13 mouse cellular contexts compared by ENCODE assay signal in genomic region chr9:35467264-35467817, GRCm38 (mm10). TPM values are rescaled to one million over a fixed set of nuclear protein-coding genes. Genes with fewer than 3 reads are reported as not detected.
DNase-seq lines count a peak whose midpoint lies in the region; ATAC-seq and TF ChIP-seq lines count a peak whose summit lies in the region.
"Had no signal": no experiment of that assay in that cellular context is flagged by ENCODE, and none has a peak within 500 bp of the region (broad histone marks: within the 10 kb centered on the region; RNA-seq: fewer than 3 reads in every experiment).

No protein-coding gene starts in this region.

- no peak overlapping the region for H3K4me3 ChIP-seq in lung, adult 2 months (replicated peaks; ENCODE audit: extremely low read depth, low read depth, low read length)
- H3K4me3 ChIP-seq: hindbrain, embryonic 15.5 days had no signal

- TF ChIP-seq POLR2A in lung, adult 2 months (IDR thresholded peaks at IDR 0.05; ENCODE audit: borderline replicate concordance, extremely low read depth, low read depth, low read length): no peak

- H3K4me1 ChIP-seq in lung, adult 2 months (ENCODE audit: control insufficient read depth, insufficient read depth, low read length): no peaks in the 10 kb centered on the region

- DNase-seq in adrenal gland, adult 2 months: peak; percentile 13
- no peak for DNase-seq in adrenal gland, adult 18-20 months (ENCODE audit: low spot score in 2 of 2)
- DNase-seq in urinary bladder, adult 18-20 months (ENCODE audit: low spot score in 2 of 2): peak; percentile 40 to 63
- no peak for DNase-seq in urinary bladder, postnatal 10 days (ENCODE audit: low spot score)
- peak; percentile 13 for DNase-seq in lung, adult 2 months
- peak; percentile 68 for DNase-seq in yolk sac, embryonic 10.5 days (ENCODE audit: low spot score)
- no peak for DNase-seq in T-cell, adult 2 months (ENCODE audit: low spot score)
- DNase-seq: liver, postnatal 0 days had no signal

- ATAC-seq in CD4-positive, CD25-positive, alpha-beta regulatory T cell, adult 4 months: no peak
- ATAC-seq: liver, postnatal 0 days had no signal

- no peak for TF ChIP-seq CTCF in lung, adult 2 months (IDR thresholded peaks at IDR 0.05; ENCODE audit: insufficient read depth, low read length)

- WGBS in lung, adult 2 months: 38% methylated on average over 8 of the region's 8 CpGs

RNA-seq across cellular contexts. Expression of gene Cdon, which starts 46.4 kb away (rescaled TPM):
- total RNA-seq in adrenal gland, adult 2 months (2021): 10 to 100 TPM; 11.8 to 19.4 TPM
- polyA plus RNA-seq in adrenal gland, adult 2 months (2012; rRNA removed): 1.8 and 1.9 TPM in 2 replicates
- total RNA-seq in adrenal gland, adult 18-20 months (2021): 10 to 100 TPM in 1 of 2 experiments, 1 to 10 TPM in 1; 7.7 to 12.2 TPM
- polyA plus RNA-seq in lung, adult 2 months (2012; rRNA removed): 5.4 and 7.1 TPM in 2 replicates
- polyA plus RNA-seq in CD4-positive, CD25-positive, alpha-beta regulatory T cell, adult 4 months (2017; shearing (Covaris generic)): 1 to 10 TPM; 2.7 to 4.1 TPM

RNA-seq across cellular contexts. Expression of gene Gm1113, which starts 50.7 kb away (rescaled TPM):
- not detected for total RNA-seq in adrenal gland, adult 2 months (2021)
- not detected in 2 replicates for polyA plus RNA-seq in adrenal gland, adult 2 months (2012; rRNA removed)
- total RNA-seq in adrenal gland, adult 18-20 months (2021): not detected
- not detected in 2 replicates for polyA plus RNA-seq in lung, adult 2 months (2012; rRNA removed)
- not detected for polyA plus RNA-seq in CD4-positive, CD25-positive, alpha-beta regulatory T cell, adult 4 months (2017; shearing (Covaris generic))
- total RNA-seq: gastrocnemius, adult 8-10 months; left cerebral cortex, postnatal 10 days had no signal
- polyA plus RNA-seq: embryonic facial prominence, embryonic 11.5 days; hindbrain, embryonic 15.5 days; liver, postnatal 0 days had no signal

Comparison
In these comparisons a context has a peak if more than half of its experiments do, and no peak if none do; other contexts are left out.
1. DNase-seq: peak in adrenal gland, adult 2 months (single experiment), urinary bladder, adult 18-20 months (2 of 2), lung, adult 2 months (single experiment) and yolk sac, embryonic 10.5 days (single experiment); none in adrenal gland, adult 18-20 months (0 of 2), urinary bladder, postnatal 10 days (single experiment) and T-cell, adult 2 months (single experiment).